Mouse (Mus musculus): Measurements from ENCODE around the gene Rad21l.
"Not testable (repeated sequence)": the region's sequence is repeated elsewhere in the genome, so short reads cannot be mapped to it uniquely, and the experiment has no call there.

The Rad21l gene

GRCm38 (mm10) chr2:151626296-151626695 is 42.0 kb downstream of the Rad21l start:
- no peak for DNase-seq

- DNase-seq = no peak
Observed at GRCm38 (mm10) chr2:151623776-151624175, 44.6 kb downstream of the Rad21l start.

GRCm38 (mm10) chr2:151616551-151617329 is 51.6 kb downstream of the Rad21l start:
- DNase-seq = no peak

GRCm38 (mm10) chr2:151615779-151616178 is 52.6 kb downstream of the Rad21l start:
- not testable (repeated sequence) for DNase-seq

GRCm38 (mm10) chr2:151609974-151610373 is 58.4 kb downstream of the Rad21l start:
- no peak for DNase-seq

GRCm38 (mm10) chr2:151608435-151608834 is 59.9 kb downstream of the Rad21l start:
- no peak for DNase-seq

GRCm38 (mm10) chr2:151605437-151605987 is 62.8 kb downstream of the Rad21l start:
- DNase-seq = peak; percentile 47 to 57

GRCm38 (mm10) chr2:151603630-151604029 is 64.7 kb downstream of the Rad21l start:
- no peak for DNase-seq

GRCm38 (mm10) chr2:151602106-151602505 is 66.2 kb downstream of the Rad21l start:
- DNase-seq = peak in 1 of 2 experiments; percentile 22

- no peak for DNase-seq
Observed at GRCm38 (mm10) chr2:151598068-151598467, 70.3 kb downstream of the Rad21l start.

All from lung, postnatal 4 days (tissue).